Mouse (Mus musculus) heart, postnatal 4 days (tissue): ENCODE results near the gene Adprhl2. TPM values are rescaled to one million over a fixed set of nuclear protein-coding genes. Genes with fewer than 3 reads are reported as not detected.

Source experiments
- total RNA-seq, 2 experiments: library from RNA; stranded (reverse); gene quantifications; 2 replicates each; pipeline ENCODE4 v1.2.3; 2021

The Adprhl2 gene
- total RNA-seq, 2 experiments from 2014 or later = 18.7 to 19.9 TPM

Other genes starting within 250 kb of the Adprhl2 start
- gene Lsm10, start 225.1 kb downstream of the Adprhl2 start, total RNA-seq = 10 to 100 TPM; 17.3 to 18.4 TPM
- gene Stk40, start 217.7 kb downstream of the Adprhl2 start, total RNA-seq = 10 to 100 TPM; 32.5 to 33.2 TPM
- gene Eva1b, start 174.0 kb downstream of the Adprhl2 start, total RNA-seq = 10 to 100 TPM; 27.3 to 29.3 TPM
- 1 to 10 TPM; 1.6 to 1.8 TPM for gene Sh3d21, start 158.2 kb downstream of the Adprhl2 start, total RNA-seq
- 100 to 1,000 TPM; 226 TPM for gene Thrap3, start 118.9 kb downstream of the Adprhl2 start, total RNA-seq
- 100 to 1,000 TPM; 182 to 197 TPM for gene Map7d1, start 65.4 kb downstream of the Adprhl2 start, total RNA-seq
- gene Trappc3, start 59.4 kb downstream of the Adprhl2 start, total RNA-seq = 10 to 100 TPM; 50.7 to 54.3 TPM
- 1 to 10 TPM; 2.3 to 3.1 TPM for gene Col8a2, start 34.9 kb downstream of the Adprhl2 start, total RNA-seq
- under 1 TPM; 0.41 to 0.61 TPM for gene Tekt2, start 4.0 kb upstream of the Adprhl2 start, total RNA-seq
- gene Ago3, start 107.9 kb upstream of the Adprhl2 start, total RNA-seq = 10 to 100 TPM; 13.2 to 14.2 TPM
- gene Ago1, start 146.9 kb upstream of the Adprhl2 start, total RNA-seq = 10 to 100 TPM; 16.1 to 18.2 TPM
- gene Ago4, start 211.8 kb upstream of the Adprhl2 start, total RNA-seq = 1 to 10 TPM; 3.5 to 3.8 TPM
- 10 to 100 TPM; 18.3 to 21.7 TPM for gene Clspn, start 235.2 kb upstream of the Adprhl2 start, total RNA-seq